Mouse (Mus musculus) induced T-regulatory cell, adult 2 months (primary cell): ENCODE data around the gene Dnm2.

ENCODE experiments used
- DNase-seq: peaks from one replicate; pipeline ENCODE4 v3.0.0-alpha.2; 2012; ENCODE audit warnings: low read depth

Gene Dnm2

DNA sequence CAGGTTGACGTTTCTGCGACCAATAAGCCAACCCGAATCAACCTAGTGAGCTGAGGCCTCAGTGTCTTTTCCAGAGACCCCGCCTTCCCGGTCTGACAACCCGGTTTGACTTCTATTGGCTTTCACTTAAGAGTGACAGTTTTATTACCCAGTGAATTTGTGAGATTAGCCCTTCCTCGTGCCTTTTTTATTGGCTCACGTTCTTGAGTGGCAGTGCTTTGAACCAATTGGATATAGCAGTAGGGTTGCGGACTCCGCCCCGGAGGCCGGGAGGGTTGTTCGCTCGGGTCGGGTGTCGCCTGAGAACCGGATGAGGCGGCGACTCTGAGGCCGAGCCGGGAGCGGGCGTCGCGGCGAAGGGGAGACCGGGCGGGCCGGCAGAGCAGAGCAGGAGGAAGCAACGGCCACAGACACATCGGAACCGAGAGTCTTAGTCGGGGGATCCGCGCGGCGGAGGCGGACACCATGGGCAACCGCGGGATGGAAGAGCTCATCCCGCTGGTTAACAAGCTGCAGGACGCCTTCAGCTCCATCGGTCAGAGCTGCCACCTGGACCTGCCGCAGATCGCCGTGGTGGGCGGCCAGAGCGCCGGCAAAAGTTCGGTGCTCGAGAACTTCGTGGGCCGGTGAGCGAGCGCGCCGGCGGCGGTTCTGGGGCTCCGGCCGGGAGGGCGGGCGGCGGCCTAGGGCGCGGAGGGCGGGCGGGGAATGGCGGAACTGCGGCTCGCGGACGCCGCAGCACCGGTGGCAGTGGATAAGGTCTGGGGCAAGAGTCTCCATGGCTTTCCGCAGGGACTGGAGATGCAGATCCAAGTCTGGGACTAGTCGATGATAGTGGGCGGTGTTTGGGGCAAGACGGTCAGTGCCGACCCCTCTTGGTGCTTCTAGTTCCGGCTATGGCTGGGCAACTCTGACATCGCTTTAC is at the start of gene Dnm2:
Gene Dnm2, plus strand, starts transcription at position 278 of the 925 bp plus-strand sequence.
- DNase-seq = peak; percentile 100

DNA sequence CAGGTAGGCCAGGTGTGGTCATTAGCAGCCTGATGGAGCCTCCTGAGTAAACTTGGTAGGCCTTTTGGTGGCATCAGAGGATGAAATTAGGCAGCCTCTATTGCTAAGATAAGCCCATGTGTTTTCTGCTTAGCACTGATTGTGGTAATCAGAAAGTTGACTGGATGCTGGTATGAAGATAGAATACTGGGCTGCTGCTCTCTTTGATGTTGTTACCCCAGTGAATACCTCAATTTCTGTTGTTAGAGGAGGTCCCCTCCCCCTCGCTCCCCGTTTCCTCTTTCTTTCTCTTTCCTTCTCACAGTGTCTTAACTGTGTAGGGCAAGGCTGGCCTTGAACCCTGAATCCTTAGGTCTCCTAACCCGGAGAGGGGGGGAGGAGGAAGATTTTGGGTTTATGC is 45.5 kb upstream of the Dnm2 start:
- peak; percentile 41 for DNase-seq

DNA sequence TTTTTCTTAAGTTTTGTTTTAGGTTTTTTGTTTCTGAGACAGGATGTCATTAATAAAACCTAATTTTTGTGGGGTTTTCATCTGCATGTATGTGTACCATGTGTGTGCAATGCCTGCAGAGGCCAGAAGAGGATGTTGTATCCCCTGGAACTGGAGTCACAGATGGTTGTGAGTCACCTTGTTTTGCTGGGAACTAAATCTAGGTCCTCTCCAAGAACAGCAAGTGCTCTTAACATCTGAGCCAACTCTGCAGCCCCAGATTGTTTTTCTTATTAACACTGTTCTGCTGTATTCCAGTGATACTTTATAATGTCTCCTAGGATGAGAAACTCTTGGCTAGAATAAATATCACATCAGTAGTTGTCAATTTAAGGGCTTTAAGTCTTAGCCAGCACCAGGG is 43.8 kb upstream of the Dnm2 start:
- DNase-seq = no peak

DNA sequence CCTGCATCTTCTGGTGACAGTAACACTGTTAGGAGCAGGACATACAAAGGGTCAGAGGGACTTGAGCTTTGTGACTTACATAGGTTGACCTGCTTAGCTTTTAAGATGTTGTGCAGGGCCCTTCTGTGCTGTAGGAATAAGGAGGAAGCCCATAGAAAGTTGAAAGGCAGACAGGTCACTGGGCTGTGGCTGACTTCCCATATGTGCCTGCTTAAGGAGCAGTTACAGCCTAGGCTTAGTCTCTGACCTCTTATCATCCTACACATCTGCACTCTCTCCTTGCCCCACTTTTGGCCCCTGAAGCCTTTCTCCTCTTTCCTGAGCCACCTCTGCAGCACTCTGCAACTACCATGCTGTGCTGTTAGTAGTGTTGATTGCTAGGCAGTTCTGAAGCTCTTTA is 40.7 kb upstream of the Dnm2 start:
- DNase-seq = no peak

DNA sequence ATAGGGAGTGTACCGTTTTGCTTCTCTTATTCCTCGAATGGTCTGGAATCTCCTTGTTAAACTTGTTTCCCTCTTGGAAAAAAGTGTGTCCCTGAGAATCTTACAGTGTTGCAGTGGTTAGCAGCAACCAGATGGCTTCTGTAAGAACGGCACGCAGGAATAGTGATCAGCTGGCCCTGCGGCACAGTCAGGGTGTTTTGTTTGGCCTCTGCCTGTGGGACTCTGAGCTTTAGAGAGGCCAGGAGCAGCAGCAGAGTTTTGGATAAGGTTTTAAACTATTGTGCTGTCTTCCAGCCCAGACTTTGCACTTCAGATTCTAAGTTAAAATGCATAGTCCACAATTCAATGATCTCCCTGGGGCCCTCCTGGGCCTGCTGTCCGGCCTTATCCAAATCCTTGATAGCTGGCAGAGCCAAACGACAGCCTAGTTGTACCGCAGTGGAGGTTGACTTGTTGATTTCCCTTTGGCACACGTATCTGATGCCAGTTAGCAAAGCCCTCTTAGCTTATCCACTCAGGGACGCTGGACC is 32.0 kb upstream of the Dnm2 start:
- DNase-seq = no peak

DNA sequence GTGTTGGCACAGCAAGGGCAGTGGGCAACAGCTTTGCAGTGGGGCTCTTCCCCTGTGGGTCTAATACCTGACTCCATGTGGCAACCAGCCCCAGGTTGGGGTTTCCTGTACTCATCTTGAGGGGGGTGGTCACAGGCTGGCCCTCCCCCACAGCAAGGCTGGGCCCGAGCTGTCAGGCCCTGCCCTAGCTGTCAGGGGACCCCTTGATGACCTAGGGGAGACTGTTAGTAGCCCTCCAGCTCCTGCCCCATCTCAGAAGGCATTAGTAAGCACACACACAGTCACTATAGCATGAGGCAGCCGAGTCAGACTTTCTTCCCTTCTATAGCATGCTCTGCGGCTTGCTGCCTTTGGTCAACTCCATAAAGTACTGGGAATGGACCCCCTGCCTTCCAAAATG is 29.0 kb upstream of the Dnm2 start:
- no peak for DNase-seq

DNA sequence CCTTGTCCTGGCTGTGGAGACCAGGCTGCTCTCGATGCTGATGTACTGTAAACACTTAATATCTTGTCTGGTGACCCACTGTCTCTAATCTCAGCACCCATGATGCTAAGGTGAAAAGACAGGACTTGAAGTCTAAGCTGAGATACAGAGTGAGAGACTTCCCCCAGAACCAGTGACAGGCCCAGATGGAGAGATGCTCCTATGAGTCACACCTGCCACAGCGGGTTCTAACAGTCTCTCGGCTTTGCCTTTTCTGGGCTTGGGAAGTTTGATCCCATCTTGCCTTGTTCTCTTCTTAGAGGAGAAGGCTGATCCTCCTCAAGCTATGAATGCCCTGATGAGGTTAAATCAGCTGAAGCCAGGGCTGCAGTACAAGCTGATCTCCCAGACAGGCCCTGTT is 27.5 kb upstream of the Dnm2 start:
- no peak for DNase-seq

DNA sequence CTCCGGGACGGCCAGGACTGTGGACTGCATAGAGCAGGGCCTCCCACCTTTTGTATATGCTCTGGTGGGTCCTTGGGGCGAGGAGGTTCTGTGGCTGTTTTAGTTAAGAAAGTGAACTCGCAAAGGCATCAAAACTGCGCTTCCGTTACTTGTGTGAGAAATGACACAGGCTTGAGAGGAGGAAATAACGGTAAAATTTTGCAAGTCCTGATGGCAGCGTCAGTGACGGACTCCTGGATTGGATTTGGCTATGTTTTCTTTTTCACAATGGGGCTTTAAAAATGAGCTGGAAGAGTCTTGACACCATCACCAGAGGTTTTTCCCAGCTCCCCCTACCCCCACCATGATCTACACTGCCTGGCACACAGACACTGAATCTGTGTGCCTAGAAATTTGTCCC is 23.7 kb upstream of the Dnm2 start:
- DNase-seq = no peak

DNA sequence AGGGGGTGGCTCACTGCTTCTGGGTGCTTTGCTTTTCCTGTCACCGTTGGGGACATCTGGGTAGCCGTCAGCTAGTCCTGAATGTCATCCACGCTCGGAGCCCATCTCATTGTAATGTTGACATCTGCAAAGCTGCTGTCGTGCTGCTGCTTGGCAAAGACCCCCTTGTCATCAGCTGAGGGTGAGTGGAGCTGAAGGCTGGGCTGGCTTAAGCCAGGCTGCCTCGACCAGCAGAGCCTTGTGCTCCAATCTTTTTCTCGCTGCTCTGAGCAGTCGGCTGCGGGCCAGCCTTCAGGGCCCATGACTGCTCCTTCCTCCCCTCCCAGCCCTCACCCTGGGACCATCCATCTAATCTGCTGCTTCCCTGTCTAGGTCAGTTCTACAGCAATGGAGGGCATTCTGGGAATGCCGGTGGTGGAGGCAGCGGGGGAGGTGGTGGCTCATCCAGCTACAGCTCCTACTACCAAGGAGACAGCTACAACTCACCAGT is 21.9 kb upstream of the Dnm2 start:
- DNase-seq = no peak

DNA sequence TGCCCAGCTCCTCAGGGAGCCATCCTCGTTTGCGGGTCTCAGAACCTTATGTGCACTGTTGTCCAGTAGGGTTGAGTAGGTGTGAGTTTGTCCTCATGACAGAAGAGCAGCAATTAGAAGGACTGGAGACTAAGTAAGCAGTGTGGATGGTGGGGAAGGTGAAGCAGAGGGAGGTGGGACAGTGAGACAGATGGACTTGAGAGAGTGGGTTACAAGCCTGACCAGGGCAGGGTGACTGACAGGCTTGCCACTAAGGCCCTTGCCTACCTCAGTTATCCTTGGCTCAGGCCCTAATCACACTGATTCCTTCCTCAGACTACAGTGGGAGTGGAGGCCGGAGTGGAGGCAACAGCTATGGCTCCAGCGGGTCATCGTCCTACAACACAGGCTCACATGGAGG is 21.0 kb upstream of the Dnm2 start:
- no peak for DNase-seq

DNA sequence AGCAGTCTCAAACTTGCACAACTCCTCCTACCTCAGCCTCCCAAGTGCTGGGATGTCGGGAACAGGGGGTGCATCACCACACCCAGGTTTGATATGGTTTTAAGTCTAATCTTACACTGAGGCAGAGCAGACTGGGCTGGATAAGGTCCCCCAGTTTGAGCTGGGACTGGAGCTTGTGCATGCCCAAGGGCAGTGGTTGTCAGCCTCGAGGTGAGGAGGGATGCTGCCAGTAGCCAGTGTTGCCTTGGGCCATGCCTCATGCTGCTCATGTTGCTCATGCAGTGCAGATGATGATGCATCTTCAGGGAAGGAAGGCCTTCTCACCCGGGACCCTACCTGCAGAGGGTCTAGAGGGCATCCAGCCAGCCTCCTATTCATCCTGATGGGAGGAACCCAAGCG is 19.2 kb upstream of the Dnm2 start:
- DNase-seq = no peak

DNA sequence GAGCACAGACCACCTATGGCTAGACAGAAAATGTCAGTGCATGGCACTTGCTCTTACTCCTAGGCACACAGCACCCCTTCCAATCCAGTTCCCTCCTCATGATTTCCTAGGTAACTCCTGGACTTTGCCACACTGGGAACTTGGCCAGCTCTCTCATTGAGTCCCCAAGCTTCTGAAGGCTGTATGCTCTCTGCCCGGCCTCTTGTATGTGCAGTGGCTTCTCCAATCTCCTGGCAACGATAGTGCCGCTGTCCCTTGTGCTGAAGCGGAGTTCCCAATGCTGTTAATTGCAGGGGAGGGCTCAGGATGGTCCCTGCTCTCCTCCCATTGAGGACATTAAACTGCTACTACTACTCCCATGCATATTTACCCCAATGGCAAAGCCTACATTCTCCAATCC is 16.8 kb upstream of the Dnm2 start:
- DNase-seq = no peak

DNA sequence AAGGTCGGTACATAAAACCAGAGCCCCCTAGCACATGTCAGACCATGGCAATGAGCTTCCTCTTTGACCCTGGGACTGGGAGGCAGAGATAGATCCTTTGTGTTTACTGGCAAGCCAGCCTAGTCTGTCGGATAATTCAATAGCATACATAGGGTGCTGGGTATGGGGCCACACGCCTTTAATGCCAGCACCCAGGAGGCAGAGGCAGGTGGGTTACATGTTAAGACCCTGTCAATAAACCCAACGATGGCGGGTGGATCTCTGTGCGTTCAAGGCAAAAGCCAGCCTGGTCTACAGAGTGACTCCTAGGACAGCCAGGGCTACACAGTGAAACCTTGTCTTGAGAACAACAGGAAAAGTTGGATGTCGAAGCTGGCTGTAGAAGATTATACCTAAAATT is 16.1 kb upstream of the Dnm2 start:
- no peak for DNase-seq

DNA sequence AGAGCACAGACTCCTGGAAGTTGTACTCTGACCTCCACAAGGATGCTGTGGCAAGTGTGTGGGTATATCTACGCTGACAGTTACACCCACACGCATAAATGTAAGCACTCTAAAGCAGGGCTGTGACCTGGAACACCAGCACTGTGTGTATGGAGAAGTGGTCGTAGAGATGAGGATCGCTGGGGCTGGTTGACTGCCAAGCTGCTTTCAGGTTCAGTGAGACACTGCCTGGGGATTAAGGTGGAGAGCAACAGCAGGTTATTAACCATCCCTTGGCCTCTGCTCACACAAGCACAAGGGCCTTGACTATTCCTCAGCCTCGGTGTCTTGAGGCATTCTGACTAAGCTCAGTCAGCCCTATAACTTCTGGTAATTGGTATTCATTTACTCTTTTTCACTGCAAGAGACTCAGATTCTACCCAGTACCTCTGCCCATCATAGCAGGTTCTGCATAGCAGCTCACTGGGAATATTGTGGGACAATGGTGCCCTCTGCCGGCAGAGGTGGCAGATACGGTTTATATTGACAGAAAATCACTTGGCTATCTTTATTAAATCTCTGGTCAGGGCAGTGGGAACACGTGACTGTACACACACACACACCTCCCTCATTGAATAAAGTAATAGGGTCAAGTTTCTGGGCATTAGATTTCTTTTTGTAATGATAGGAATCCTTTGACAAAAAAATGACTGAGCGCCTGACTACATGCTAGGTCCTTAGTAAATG is 15.0 kb upstream of the Dnm2 start:
- DNase-seq = peak; percentile 92

DNA sequence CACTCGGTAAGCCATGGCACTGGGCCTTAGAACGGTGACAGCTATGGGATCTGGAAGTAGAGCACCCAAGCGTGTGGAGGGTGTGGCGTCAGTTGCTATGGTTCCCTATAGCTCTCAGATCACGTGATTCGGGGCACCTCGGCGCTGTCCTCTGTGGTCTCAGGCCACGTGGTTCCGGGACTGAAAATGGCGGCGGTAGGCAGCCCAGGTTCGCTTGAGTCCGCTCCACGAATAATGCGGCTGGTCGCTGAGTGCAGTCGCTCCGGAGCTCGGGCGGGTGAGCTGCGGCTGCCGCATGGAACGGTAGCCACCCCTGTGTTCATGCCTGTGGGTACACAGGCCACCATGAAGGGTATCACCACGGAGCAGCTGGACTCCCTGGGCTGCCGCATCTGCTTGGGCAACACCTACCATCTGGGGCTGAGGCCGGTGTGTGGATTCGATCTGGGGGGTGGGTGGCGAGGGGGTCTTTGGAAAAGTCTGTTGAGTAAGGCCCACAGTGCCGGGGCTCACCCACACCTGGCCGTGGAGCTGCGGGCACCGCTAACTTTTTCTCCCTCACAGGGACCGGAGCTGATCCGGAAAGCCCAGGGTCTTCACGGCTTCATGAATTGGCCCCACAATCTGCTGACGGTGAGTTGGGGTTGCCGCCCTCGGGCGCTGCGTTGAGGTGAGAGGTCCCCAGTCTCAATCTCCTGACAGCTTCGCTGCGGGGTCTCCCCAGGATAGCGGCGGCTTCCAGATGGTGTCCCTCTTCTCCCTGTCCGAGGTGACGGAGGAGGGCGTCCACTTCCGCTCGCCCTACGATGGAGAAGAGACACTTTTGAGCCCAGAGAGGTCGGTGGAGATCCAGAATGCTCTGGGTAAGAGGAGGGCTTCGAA is 12.8 kb upstream of the Dnm2 start, which contains the start of gene Qtrt1:
Gene Qtrt1, plus strand, starts transcription at position 169 of the 882 bp plus-strand sequence.
- DNase-seq = peak; percentile 94

DNA sequence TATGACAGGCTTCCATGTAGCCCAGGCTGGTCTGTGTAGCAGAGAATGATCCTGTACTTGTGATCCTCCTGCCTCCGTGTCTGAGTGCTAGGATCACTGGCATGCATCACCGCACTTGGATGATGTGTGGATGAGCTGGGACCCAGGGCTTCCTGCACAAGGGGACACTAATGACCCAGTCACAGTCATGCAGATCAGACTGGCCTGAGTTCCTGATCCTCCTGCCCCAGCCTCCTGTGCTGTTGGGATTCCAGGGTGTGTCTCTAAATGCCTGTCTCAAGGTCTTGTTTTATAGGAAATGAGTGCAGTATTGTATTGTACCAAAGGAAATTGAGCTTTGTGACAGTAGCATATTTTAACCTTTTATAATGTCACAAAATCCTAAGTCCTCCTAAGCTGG is 6.8 kb upstream of the Dnm2 start:
- DNase-seq = no peak

DNA sequence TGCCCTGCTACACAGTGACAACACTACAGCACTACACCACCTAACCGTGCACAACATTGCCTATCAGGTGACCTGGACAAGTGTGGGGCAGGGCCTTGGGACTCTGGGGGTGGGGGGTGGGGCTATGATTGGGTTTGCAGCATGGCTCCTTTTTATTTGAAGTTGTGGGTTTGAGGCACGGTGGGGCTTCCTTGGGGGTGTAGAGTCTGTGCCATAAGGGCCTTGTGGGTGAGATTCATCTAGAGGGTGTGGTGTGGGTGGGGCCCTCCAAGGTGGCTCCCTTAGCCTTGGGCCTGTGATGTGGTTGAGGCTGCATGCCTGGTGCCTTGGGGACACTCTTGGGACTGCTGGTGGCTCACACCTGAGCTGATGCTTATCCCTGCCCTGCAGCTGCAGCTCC is 5.1 kb upstream of the Dnm2 start:
- DNase-seq = peak; percentile 51

DNA sequence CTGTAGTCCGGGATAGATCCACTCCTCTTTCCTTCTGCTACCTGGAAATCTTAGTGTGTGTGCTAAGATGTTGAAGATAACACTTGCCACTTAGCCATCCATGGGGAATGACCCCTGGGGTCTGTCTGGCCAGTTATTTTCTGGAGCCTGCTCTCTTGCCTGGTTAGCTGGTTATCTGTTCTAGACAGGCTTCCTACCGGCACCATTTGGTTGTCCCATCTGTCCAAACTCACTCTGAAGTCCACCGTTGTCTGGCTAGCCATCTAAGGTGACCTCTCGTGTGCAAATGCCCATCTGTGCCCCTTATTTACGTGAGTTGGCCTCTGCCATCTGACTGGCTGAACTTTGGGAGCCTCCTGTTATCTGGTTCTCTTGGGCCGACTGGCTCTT is 843 bp downstream of the Dnm2 start:
- DNase-seq = no peak

DNA sequence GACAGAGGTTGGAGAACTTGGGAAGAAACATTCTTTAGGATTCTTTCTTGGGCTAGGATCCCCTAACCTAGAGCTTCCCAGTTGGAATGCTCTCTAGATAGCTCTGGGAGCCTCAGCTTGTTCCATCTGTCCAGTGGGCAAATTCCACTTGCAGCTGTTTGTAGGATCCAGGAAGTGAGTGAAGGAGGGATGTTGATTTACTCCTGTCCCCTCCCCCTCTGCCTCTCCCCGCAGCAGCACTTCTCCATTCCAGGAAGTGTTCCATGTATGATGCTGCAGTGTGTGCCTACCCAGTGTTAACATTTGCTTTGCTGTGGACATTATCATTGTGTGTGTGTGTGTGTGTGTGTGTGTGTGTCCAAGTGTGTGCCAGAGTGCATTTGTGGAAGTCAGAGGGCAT is 1.3 kb downstream of the Dnm2 start:
- DNase-seq = peak; percentile 56

DNA sequence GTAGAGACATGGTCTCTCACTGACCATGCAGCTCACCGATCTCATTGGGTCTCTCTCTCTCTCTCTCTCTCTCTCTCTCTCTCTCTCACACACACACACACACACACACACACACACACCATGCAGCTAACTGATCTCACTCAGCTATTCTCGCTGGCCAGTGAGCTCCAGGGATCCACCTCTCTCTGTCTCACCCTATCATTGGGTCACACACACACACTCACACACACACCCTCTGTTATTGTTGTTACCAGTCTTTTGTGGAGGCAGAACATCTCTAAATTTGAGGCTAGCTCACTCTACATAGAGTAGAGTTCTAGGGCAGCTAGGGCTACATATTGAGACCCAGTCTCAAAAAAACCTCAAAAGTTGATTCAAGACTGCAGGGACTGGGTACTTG is 1.8 kb downstream of the Dnm2 start:
- no peak for DNase-seq

DNA sequence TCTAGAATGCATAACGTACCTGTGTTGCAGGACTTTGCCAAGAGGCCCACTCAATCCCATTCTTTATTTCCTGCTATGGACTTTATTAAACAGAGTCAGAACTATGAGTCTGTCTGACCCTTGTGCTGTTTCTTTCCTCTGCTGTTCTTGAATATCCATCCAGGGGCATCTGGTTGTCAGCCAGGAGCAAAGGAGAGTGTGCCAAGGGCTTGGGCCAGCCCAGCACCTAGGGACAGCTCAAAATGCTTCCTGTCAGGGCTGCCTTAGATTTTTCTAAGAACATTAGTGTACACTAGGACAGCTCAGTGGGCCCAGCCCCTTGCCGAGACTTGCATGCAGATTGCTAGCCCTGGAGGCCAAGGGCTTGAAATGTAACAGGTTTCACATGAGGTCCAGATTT is 3.1 kb downstream of the Dnm2 start:
- DNase-seq = no peak

DNA sequence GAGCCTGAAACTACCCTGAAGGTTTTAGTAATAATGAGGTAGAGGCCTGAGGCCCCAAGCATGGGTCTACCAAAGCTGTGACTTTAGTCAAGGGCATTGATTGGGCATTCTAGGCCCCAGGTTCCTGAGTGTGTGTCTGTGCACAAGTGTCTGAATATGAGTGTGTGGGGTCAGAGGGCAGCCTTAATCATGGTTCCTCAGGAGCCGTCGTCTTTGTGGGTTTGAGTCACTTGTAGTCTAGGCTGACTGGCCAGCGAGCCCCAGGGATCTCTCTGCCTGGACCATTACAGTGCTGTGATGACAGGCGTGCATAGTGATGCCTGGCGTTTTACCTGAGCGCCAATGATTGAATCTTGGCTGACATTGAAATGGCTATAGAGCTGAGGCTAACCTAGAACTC is 3.5 kb downstream of the Dnm2 start:
- DNase-seq = no peak
